Mouse (Mus musculus) liver, embryonic 11.5 days (tissue): ENCODE data around the gene 2310003L06Rik. TPM values are rescaled to one million over a fixed set of nuclear protein-coding genes. Genes with fewer than 3 reads are reported as not detected.

Experiments
- ATAC-seq: fragments of 200-750 bp; cut with Nextera tagmentation; replicated peaks from 2 replicates; pipeline ENCODE4 v1.8.0; 2017; ENCODE audit warnings: moderate number of reproducible peaks, mild to moderate bottlenecking, moderate TSS enrichment, moderate library complexity; ENCODE audit not compliant: low FRiP score
- DNase-seq: peaks from one replicate; pipeline ENCODE4 v3.0.0-alpha.2; 2017; ENCODE audit warnings: low spot score
- H3K27ac ChIP-seq: fragments of 300-500 bp; sonication (generic); 2 replicates; pipeline ENCODE4 v1.5.1; 2014; ENCODE audit warnings: mild to moderate bottlenecking, low read depth, low read length, control low read depth
- H3K27me3 ChIP-seq: fragments of 300-500 bp; sonication (generic); replicated peaks from 2 replicates; pipeline ENCODE4 v1.6.1; 2014; ENCODE audit warnings: low read length, mixed read lengths; ENCODE audit not compliant: control insufficient read depth, insufficient read depth
- H3K36me3 ChIP-seq: fragments of 300-500 bp; sonication (generic); 2 replicates; pipeline ENCODE4 v1.6.1; 2014; ENCODE audit warnings: mild to moderate bottlenecking, low read length, moderate library complexity, mixed read lengths; ENCODE audit not compliant: control insufficient read depth, insufficient read depth
- H3K4me1 ChIP-seq: fragments of 300-500 bp; sonication (generic); replicated peaks from 2 replicates; pipeline ENCODE4 v1.6.1; 2014; ENCODE audit warnings: low read length, mixed read lengths; ENCODE audit not compliant: control insufficient read depth, insufficient read depth
- H3K4me2 ChIP-seq: fragments of 300-500 bp; sonication (generic); 2 replicates; pipeline ENCODE4 v1.6.1; 2014; ENCODE audit warnings: mild to moderate bottlenecking, control low read depth, moderate library complexity
- H3K4me3 ChIP-seq: fragments of 300-500 bp; sonication (generic); 2 replicates; pipeline ENCODE4 v1.5.1; 2014; ENCODE audit warnings: low read depth, low read length, control low read depth
- H3K9ac ChIP-seq: fragments of 300-500 bp; sonication (generic); 2 replicates; pipeline ENCODE4 v1.6.1; 2014; ENCODE audit warnings: low read depth, low read length, control low read depth
- H3K9me3 ChIP-seq: fragments of 300-500 bp; sonication (generic); 2 replicates; pipeline ENCODE4 v1.6.1; 2016; ENCODE audit warnings: low read length, inconsistent platforms, mixed read lengths; ENCODE audit not compliant: control insufficient read depth
- polyA plus RNA-seq: library from polyadenylated mRNA; unstranded; fragments of >200 nt; fragmentation: Nextera tagmentation; extraction: Ambion mirVana; gene quantifications from 2 replicates; pipeline ENCODE4 v1.2.1, GENCODE M21; 2014

Gene 2310003L06Rik
- polyA plus RNA-seq, 1 experiment from 2014 or later = not detected

GRCm38 (mm10) chr5:88005241-88005640 is 36.0 kb downstream of the 2310003L06Rik start:
- no peak overlapping the region for H3K9ac ChIP-seq
- no peak overlapping the region for H3K4me2 ChIP-seq
- H3K36me3 ChIP-seq = no peaks in the 10 kb centered on the region
- no peaks in the 10 kb centered on the region for H3K9me3 ChIP-seq
- no peaks in the 10 kb centered on the region for H3K27me3 ChIP-seq
- H3K4me1 ChIP-seq = no peaks in the 10 kb centered on the region
- no peak for DNase-seq
- no peak overlapping the region for H3K4me3 ChIP-seq
- ATAC-seq = no peak
- H3K27ac ChIP-seq = no peak overlapping the region

Other genes starting within 250 kb of the 2310003L06Rik start
- not detected in 2 replicates for gene Csn1s2a, start 194.9 kb upstream of the 2310003L06Rik start, polyA plus RNA-seq
- gene Csn1s2b, start 161.4 kb upstream of the 2310003L06Rik start, polyA plus RNA-seq = not detected in 2 replicates
- gene Prr27, start 143.8 kb upstream of the 2310003L06Rik start, polyA plus RNA-seq = not detected in 2 replicates
- gene Odam, start 84.4 kb upstream of the 2310003L06Rik start, polyA plus RNA-seq = not detected in 2 replicates
- gene Csn3, start 43.9 kb upstream of the 2310003L06Rik start, polyA plus RNA-seq = 0.16 and 0.25 TPM in 2 replicates
- not detected in 2 replicates for gene Gm28434, start 58 bp downstream of the 2310003L06Rik start, polyA plus RNA-seq
- not detected in 2 replicates for gene Cabs1, start 10.0 kb downstream of the 2310003L06Rik start, polyA plus RNA-seq
- gene Smr3a, start 33.1 kb downstream of the 2310003L06Rik start, polyA plus RNA-seq = not detected in 2 replicates
- gene Smr2, start 117.1 kb downstream of the 2310003L06Rik start, polyA plus RNA-seq = not detected in 2 replicates
- not detected in 2 replicates for gene Gm11116, start 142.1 kb downstream of the 2310003L06Rik start, polyA plus RNA-seq
- gene Gm11115, start 184.6 kb downstream of the 2310003L06Rik start, polyA plus RNA-seq = not detected in 2 replicates